Mouse (Mus musculus) yolk sac, embryonic 10.5 days (tissue): ENCODE data around the gene Cfh.
"Not testable (repeated sequence)": the region's sequence is repeated elsewhere in the genome, so short reads cannot be mapped to it uniquely, and the experiment has no call there.

Experiments
- DNase-seq: peaks from one replicate; pipeline ENCODE4 v3.0.0-alpha.2; 2017; ENCODE audit warnings: low spot score

Cfh gene

GRCm38 (mm10) chr1:140183664-140184063, at the start of gene Cfh:
Gene Cfh, minus strand, starts transcription at chr1:140183764.
- DNase-seq, result not testable (repeated sequence)

- no peak for DNase-seq
These were observed 43.1 kb upstream of the Cfh start for GRCm38 (mm10) chr1:140226673-140227072.

GRCm38 (mm10) chr1:140225221-140225620, 41.7 kb upstream of the Cfh start:
- DNase-seq, result no peak

GRCm38 (mm10) chr1:140205329-140205728, 21.8 kb upstream of the Cfh start:
- no peak for DNase-seq

- not testable (repeated sequence) for DNase-seq
These were observed 4.9 kb upstream of the Cfh start for GRCm38 (mm10) chr1:140188500-140188899.

GRCm38 (mm10) chr1:140183208-140183607, 356 bp downstream of the Cfh start:
- DNase-seq, result no peak

- no peak for DNase-seq
These were observed 3.4 kb downstream of the Cfh start for GRCm38 (mm10) chr1:140180125-140180524.

- DNase-seq, result no peak
These were observed 8.1 kb downstream of the Cfh start for GRCm38 (mm10) chr1:140175442-140175841.

- no peak for DNase-seq
These were observed 11.9 kb downstream of the Cfh start for GRCm38 (mm10) chr1:140171581-140172154.

- no peak for DNase-seq
These were observed 24.6 kb downstream of the Cfh start for GRCm38 (mm10) chr1:140158970-140159369.

- no peak for DNase-seq
These were observed 114.1 kb downstream of the Cfh start for GRCm38 (mm10) chr1:140069471-140069870.
